Mouse (Mus musculus): Measurements from ENCODE around the gene Gm21312. TPM values are rescaled to one million over a fixed set of nuclear protein-coding genes. Genes with fewer than 3 reads are reported as not detected.

The Gm21312 gene
- polyA plus RNA-seq, 1 experiment from 2014 or later = not detected

Other genes starting within 250 kb of the Gm21312 start
- not detected in 2 replicates for gene Gm21293, start 34.0 kb upstream of the Gm21312 start, polyA plus RNA-seq (2016; fragmentation: Nextera tagmentation; extraction: Ambion mirVana)
- not detected in 2 replicates for gene Gm6763, start 25.5 kb upstream of the Gm21312 start, polyA plus RNA-seq (2016; fragmentation: Nextera tagmentation; extraction: Ambion mirVana)
- not detected in 2 replicates for gene Gm8764, start 17.0 kb upstream of the Gm21312 start, polyA plus RNA-seq (2016; fragmentation: Nextera tagmentation; extraction: Ambion mirVana)
- not detected in 2 replicates for gene Gm21304, start 8.5 kb upstream of the Gm21312 start, polyA plus RNA-seq (2016; fragmentation: Nextera tagmentation; extraction: Ambion mirVana)
- not detected in 2 replicates for gene Gm20765, start 8.5 kb downstream of the Gm21312 start, polyA plus RNA-seq (2016; fragmentation: Nextera tagmentation; extraction: Ambion mirVana)
- not detected in 2 replicates for gene Gm4340, start 17.0 kb downstream of the Gm21312 start, polyA plus RNA-seq (2016; fragmentation: Nextera tagmentation; extraction: Ambion mirVana)